Mouse (Mus musculus) ES-Bruce4 (cell line): ENCODE data around the gene Bag1. TPM values are rescaled to one million over a fixed set of nuclear protein-coding genes. Genes with fewer than 3 reads are reported as not detected.

Experiments used
- H3K27ac ChIP-seq: 2 replicates; pipeline ENCODE4 v1.5.1; 2012; ENCODE audit warnings: low read length, inconsistent platforms; ENCODE audit not compliant: insufficient read depth
- H3K27me3 ChIP-seq: 2 replicates; pipeline ENCODE4 v1.6.1; 2012; ENCODE audit warnings: mild to moderate bottlenecking, low read length, inconsistent platforms; ENCODE audit not compliant: control insufficient read depth, poor library complexity, insufficient read depth, severe bottlenecking
- H3K36me3 ChIP-seq: 2 replicates; pipeline ENCODE4 v1.6.1; 2012; ENCODE audit warnings: inconsistent platforms, mild to moderate bottlenecking, low read length, moderate library complexity; ENCODE audit not compliant: control insufficient read depth, poor library complexity, insufficient read depth, severe bottlenecking
- H3K4me1 ChIP-seq: one replicate; pipeline ENCODE4 v1.8.1; 2011; ENCODE audit warnings: low read length; ENCODE audit not compliant: control insufficient read depth, insufficient read depth
- H3K4me3 ChIP-seq: 2 replicates; pipeline ENCODE4 v1.5.1; 2011; ENCODE audit warnings: low read depth, mild to moderate bottlenecking, low read length
- H3K9ac ChIP-seq: 2 replicates; pipeline ENCODE4 v1.6.1; 2012; ENCODE audit warnings: low read depth, mild to moderate bottlenecking, inconsistent platforms; ENCODE audit not compliant: poor library complexity, severe bottlenecking
- H3K9me3 ChIP-seq: replicated peaks from 2 replicates; pipeline ENCODE4 v1.6.1; 2012; ENCODE audit warnings: mild to moderate bottlenecking, low read length, inconsistent platforms; ENCODE audit not compliant: control insufficient read depth, poor library complexity, insufficient read depth, severe bottlenecking
- CTCF ChIP-seq: IDR thresholded peaks from one replicate; pipeline ENCODE4 v1.8.1; 2011; ENCODE audit warnings: low read depth, low read length
- EP300 ChIP-seq: IDR thresholded peaks from 2 replicates; pipeline ENCODE4 v1.6.1; 2011; ENCODE audit warnings: low read depth, low read length; ENCODE audit not compliant: insufficient read depth
- POLR2A ChIP-seq: IDR thresholded peaks from one replicate; pipeline ENCODE4 v1.8.1; 2011; ENCODE audit warnings: low read length; ENCODE audit not compliant: insufficient read depth
- polyA plus RNA-seq: library from polyadenylated mRNA; stranded (reverse); fragments of >200 nt; gene quantifications from 2 replicates; pipeline ENCODE4 v1.2.4, GENCODE M21; 2011; ENCODE audit warnings: low read depth; ENCODE audit not compliant: missing spikeins, insufficient read depth, insufficient read length

The Bag1 gene
- polyA plus RNA-seq, 1 experiment: 106 TPM

- Histone ChIP-seq H3K9me3 (no peaks in the 10 kb centered on the region), H3K9ac (no peak overlapping the region), H3K36me3 (peaks cover 3% of the 10 kb centered on the region), H3K27ac (no peak overlapping the region), H3K4me1 (no peaks in the 10 kb centered on the region), H3K4me3 (no peak overlapping the region), H3K27me3 (no peaks in the 10 kb centered on the region)
- no peak for TF ChIP-seq CTCF
- TF ChIP-seq POLR2A: no peak
- no peak for TF ChIP-seq EP300
Observed at GRCm38 (mm10) chr4:40929046-40929445, 19.0 kb downstream of the Bag1 start.

GRCm38 (mm10) chr4:40925568-40925967, 22.5 kb downstream of the Bag1 start:
- H3K36me3 ChIP-seq: no peaks in the 10 kb centered on the region
- H3K4me3 ChIP-seq: no peak overlapping the region
- no peaks in the 10 kb centered on the region for H3K4me1 ChIP-seq
- H3K27me3 ChIP-seq: no peaks in the 10 kb centered on the region
- no peaks in the 10 kb centered on the region for H3K9me3 ChIP-seq
- no peak overlapping the region for H3K9ac ChIP-seq
- H3K27ac ChIP-seq: no peak overlapping the region
- TF ChIP-seq POLR2A (no peak), EP300 (no peak), CTCF (no peak)

GRCm38 (mm10) chr4:40923087-40923651, 24.9 kb downstream of the Bag1 start:
- Histone ChIP-seq H3K9me3 (no peaks in the 10 kb centered on the region), H3K27ac (no peak overlapping the region), H3K4me3 (no peak overlapping the region), H3K36me3 (no peaks in the 10 kb centered on the region), H3K4me1 (no peaks in the 10 kb centered on the region), H3K9ac (no peak overlapping the region), H3K27me3 (no peaks in the 10 kb centered on the region)
- TF ChIP-seq CTCF: no peak
- no peak for TF ChIP-seq EP300
- no peak for TF ChIP-seq POLR2A

- Histone ChIP-seq H3K27me3 (no peaks in the 10 kb centered on the region), H3K9ac (no peak overlapping the region), H3K9me3 (no peaks in the 10 kb centered on the region), H3K4me1 (no peaks in the 10 kb centered on the region), H3K36me3 (no peaks in the 10 kb centered on the region), H3K27ac (no peak overlapping the region), H3K4me3 (no peak overlapping the region)
- TF ChIP-seq EP300 (no peak), CTCF (no peak), POLR2A (no peak)
Observed at GRCm38 (mm10) chr4:40921288-40921687, 26.8 kb downstream of the Bag1 start.

- Histone ChIP-seq H3K4me3 (no peak overlapping the region), H3K27ac (no peak overlapping the region), H3K9me3 (no peaks in the 10 kb centered on the region), H3K4me1 (no peaks in the 10 kb centered on the region), H3K27me3 (no peaks in the 10 kb centered on the region), H3K36me3 (no peaks in the 10 kb centered on the region), H3K9ac (no peak overlapping the region)
- TF ChIP-seq CTCF (no peak), EP300 (no peak), POLR2A (no peak)
Observed at GRCm38 (mm10) chr4:40920576-40920975, 27.5 kb downstream of the Bag1 start.

GRCm38 (mm10) chr4:40919785-40920184, 28.3 kb downstream of the Bag1 start, which contains the start of gene Spink4:
Gene Spink4 (plus strand): TSS chr4:40920052.
- Histone ChIP-seq H3K27me3 (no peaks in the 10 kb centered on the region), H3K4me3 (no peak within 1 kb of the TSS), H3K36me3 (no peaks in the 10 kb centered on the region), H3K9ac (no peak within 1 kb of the TSS), H3K27ac (no peak within 1 kb of the TSS), H3K4me1 (no peaks in the 10 kb centered on the region), H3K9me3 (no peaks in the 10 kb centered on the region)
- TF ChIP-seq POLR2A: no peak
- no peak for TF ChIP-seq CTCF
- no peak for TF ChIP-seq EP300
